Mouse (Mus musculus): ENCODE measurements around the gene Bcorl1. TPM values are rescaled to one million over a fixed set of nuclear protein-coding genes. Genes with fewer than 3 reads are reported as not detected.

Gene Bcorl1
- polyA plus RNA-seq, 1 experiment from 2014 or later = 1.6 TPM

DNA sequence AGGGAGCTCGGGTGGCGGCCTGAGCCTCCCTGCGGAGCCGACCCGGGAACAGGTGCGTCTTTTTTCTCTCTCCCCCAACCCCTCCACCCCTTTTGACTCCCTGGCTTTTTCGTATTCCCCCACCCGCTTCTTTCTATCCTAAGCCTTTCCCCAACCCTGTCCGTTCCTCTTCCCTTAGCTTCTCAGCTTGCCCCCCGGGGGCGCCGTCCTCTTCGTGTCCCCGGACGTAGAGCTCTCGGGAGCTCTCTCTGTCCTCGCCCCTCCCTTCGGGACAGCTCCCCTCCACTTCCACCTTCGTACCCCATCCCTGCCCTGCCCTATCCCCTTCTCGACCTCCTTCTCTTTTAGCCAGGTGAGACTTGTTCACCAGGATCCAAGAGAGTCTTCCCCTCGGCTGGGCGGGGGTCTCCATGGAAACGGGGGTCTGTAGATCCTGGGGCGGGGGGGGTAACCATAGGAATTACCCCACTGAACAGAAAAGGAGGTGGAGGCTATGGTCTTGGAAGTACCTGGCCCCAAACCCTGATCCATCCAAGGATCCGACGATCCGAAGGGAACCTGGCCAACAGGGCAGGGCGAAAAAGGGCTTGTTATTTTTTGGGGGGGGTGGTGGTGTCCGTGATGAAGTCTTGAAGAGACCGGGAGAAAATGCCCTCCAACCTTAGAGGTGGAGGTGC is 2.9 kb downstream of the Bcorl1 start:
- H3K9ac ChIP-seq (ENCODE audit: low read depth, low read length) = 0 out of 2 replicates have a peak overlapping the region, but pooled peaks have one; percentile 22
- H3K4me2 ChIP-seq (replicated peaks; ENCODE audit: low read depth) = peak overlapping the region; percentile 87
- ATAC-seq = no peak
- WGBS = 15% methylated on average over 27 of the region's 30 CpGs
- H3K27ac ChIP-seq (ENCODE audit: low read depth, low read length) = no peak overlapping the region; the same call in 1 of the 2 replicates
- no peaks in the 10 kb centered on the region for H3K9me3 ChIP-seq (ENCODE audit: control insufficient read depth)
- no peaks in the 10 kb centered on the region for H3K36me3 ChIP-seq (ENCODE audit: control insufficient read depth, insufficient read depth)
- peak overlapping the region; percentile 56 for H3K4me3 ChIP-seq (ENCODE audit: low read depth, low read length)
- H3K4me1 ChIP-seq (replicated peaks; ENCODE audit: control insufficient read depth, insufficient read depth, low read length) = no peaks in the 10 kb centered on the region
- no peak for TF ChIP-seq CTCF (IDR thresholded peaks at IDR 0.05; ENCODE audit: low read depth)
- H3K27me3 ChIP-seq (replicated peaks; ENCODE audit: control insufficient read depth, insufficient read depth, low read length) = no peaks in the 10 kb centered on the region

DNA sequence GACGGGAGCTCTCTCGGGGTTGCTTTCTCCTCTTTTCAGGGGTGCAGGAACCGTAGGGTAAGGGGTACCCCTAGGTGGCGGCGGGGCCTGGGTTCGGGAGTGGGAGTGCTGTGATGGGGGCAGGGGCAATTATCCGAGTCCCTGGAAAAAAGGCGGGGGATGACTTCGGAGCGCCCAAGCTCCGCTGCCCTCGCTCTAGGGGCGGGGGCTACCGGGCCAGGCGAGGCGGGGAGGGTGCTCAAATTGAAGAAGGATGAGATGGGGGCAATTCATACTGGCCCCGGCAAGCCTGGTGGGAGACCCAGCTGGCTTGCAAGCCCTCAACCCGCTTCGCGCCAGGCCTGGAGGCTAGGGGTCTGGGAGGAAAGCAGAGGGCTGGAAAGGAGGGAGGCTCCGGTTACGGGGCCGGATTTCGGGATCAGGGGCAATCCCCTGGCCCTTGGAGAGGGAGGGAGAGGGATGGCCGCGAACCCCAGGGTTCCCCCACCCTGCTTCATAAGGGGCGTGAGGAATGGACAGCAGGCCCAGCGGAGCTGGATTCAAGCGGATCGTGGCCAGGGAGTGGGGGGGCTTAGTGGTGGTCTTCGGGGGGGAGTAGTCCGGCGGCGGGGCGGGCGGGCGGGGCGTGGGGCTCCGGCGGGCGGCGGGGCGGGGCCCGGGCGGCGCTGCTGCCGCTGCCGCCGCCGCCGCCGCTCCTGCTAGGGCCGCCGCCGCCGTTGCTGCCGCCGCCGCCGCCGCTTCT is 3.7 kb downstream of the Bcorl1 start:
- 17% methylated on average over 31 of the region's 61 CpGs for WGBS
- Histone ChIP-seq H3K36me3 (ENCODE audit: control insufficient read depth, insufficient read depth) (no peaks in the 10 kb centered on the region), H3K27me3 (replicated peaks; ENCODE audit: control insufficient read depth, insufficient read depth, low read length) (no peaks in the 10 kb centered on the region), H3K4me3 (ENCODE audit: low read depth, low read length) (peak overlapping the region; percentile 56), H3K4me2 (replicated peaks; ENCODE audit: low read depth) (peak overlapping the region; percentile 87), H3K9me3 (ENCODE audit: control insufficient read depth) (no peaks in the 10 kb centered on the region), H3K4me1 (replicated peaks; ENCODE audit: control insufficient read depth, insufficient read depth, low read length) (no peaks in the 10 kb centered on the region), H3K9ac (ENCODE audit: low read depth, low read length) (peak overlapping the region; percentile 53), H3K27ac (ENCODE audit: low read depth, low read length) (no peak overlapping the region)
- no peak for TF ChIP-seq CTCF (IDR thresholded peaks at IDR 0.05; ENCODE audit: low read depth)
- no peak for ATAC-seq

DNA sequence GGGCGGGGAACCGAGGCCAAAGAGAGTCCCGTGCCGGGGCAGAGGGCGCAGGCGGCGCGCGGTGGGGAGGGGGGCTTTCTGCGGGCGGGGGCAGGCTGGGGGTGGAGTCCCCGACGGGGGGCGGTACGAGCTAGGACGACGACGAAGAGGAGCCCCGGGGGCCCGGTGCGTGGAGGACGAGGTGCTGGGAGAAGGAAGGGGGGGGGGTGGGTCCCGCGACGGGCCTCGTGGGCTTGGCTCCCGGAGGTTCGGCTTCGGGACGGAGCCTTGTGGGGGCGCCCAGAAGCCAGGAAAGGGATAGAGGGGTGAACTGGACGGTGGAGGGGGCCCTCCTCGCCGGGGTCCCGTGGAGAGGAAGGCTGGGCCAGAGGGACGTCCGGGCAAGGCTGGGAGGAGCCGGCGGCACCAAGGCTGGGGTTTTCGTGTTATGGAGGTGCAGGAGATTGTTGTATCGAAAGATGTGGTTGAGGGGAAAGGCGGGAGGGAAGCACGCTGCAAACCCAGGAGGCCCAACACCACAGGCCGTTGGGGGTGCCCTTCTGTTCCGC is 4.3 kb downstream of the Bcorl1 start:
- H3K27ac ChIP-seq (ENCODE audit: low read depth, low read length) = no peak overlapping the region

DNA sequence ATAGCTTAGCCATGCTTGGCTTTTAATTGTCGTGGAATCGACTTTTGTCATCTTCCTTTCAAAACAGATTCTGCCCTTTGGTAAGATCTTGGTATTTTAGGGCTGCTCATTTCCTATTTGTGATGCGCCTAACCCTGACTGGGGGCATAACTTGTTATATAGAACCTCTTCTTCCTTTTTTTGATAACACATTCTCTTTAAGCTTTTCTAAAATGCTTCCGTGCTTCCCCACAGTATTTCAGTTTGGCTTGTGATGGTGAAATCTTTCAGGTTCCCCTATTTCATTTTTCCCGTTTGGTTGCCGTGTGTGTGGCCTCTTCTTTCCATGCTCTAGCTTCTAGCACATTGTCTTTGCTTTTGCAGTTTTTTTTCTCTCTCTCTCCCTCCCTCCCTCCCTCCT is 14.2 kb downstream of the Bcorl1 start:
- H3K27ac ChIP-seq (ENCODE audit: low read depth, low read length) = no peak overlapping the region
- no peak overlapping the region for H3K9ac ChIP-seq (ENCODE audit: low read depth, low read length)
- H3K9me3 ChIP-seq (ENCODE audit: control insufficient read depth) = no peaks in the 10 kb centered on the region
- H3K4me2 ChIP-seq (replicated peaks; ENCODE audit: low read depth) = no peak overlapping the region
- no peaks in the 10 kb centered on the region for H3K27me3 ChIP-seq (replicated peaks; ENCODE audit: control insufficient read depth, insufficient read depth, low read length)
- 84% methylated on average over 6 of the region's 6 CpGs for WGBS
- no peaks in the 10 kb centered on the region for H3K36me3 ChIP-seq (ENCODE audit: control insufficient read depth, insufficient read depth)
- no peak for TF ChIP-seq CTCF (IDR thresholded peaks at IDR 0.05; ENCODE audit: low read depth)
- ATAC-seq = no peak
- no peaks in the 10 kb centered on the region for H3K4me1 ChIP-seq (replicated peaks; ENCODE audit: control insufficient read depth, insufficient read depth, low read length)
- H3K4me3 ChIP-seq (ENCODE audit: low read depth, low read length) = no peak overlapping the region

More for the DNA sequence above, 4.3 kb downstream of the Bcorl1 start:
- TF ChIP-seq CTCF (IDR thresholded peaks at IDR 0.05; ENCODE audit: low read depth) = no peak
- Histone ChIP-seq H3K27me3 (replicated peaks; ENCODE audit: control insufficient read depth, insufficient read depth, low read length) (no peaks in the 10 kb centered on the region), H3K9me3 (ENCODE audit: control insufficient read depth) (no peaks in the 10 kb centered on the region), H3K36me3 (ENCODE audit: control insufficient read depth, insufficient read depth) (no peaks in the 10 kb centered on the region), H3K4me2 (replicated peaks; ENCODE audit: low read depth) (peak overlapping the region; percentile 87), H3K4me3 (ENCODE audit: low read depth, low read length) (peak overlapping the region; percentile 56), H3K9ac (ENCODE audit: low read depth, low read length) (peak overlapping the region; percentile 53), H3K4me1 (replicated peaks; ENCODE audit: control insufficient read depth, insufficient read depth, low read length) (no peaks in the 10 kb centered on the region)
- WGBS = 17% methylated on average over 31 of the region's 45 CpGs
- no peak for ATAC-seq

DNA sequence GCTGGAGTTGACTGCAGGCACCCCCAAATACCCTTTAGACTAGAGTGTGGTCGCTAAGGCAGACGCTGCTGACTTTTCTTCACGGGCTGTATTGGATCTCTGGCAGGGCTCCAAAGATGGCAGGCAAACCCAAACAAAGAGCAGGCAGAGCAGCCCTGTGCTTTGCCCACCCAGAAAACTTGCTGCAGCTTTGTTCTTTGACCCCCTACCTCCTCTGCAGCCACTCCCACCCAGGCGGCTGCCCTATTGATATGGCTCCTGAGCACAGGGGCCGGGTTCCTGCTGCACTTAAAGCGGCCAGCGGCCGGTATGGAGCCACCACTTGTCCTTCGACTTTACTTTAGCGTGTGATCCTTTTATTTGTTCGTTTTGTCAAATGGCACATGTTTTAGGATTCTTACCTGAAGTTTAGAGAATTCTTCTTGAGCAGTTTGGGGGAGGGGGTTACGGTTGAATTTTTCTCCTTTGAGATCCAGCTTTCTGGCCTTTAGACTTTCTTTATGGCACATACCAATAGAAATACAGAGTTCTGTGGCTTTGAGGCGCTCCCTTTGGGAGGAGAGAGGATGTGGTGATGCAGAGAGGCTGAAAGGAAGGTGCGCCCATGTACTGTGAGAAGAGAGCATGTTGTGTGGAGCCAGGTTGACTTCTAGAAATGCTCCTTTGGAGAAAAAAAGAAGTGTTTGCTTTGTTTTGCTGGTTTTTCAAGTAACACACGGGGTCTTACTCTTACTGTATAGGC is 24.8 kb downstream of the Bcorl1 start:
- WGBS = 33% methylated on average over 15 of the region's 15 CpGs
- peaks cover 16% of the 10 kb centered on the region; the same call in 1 of the 2 replicates for H3K36me3 ChIP-seq (ENCODE audit: control insufficient read depth, insufficient read depth)
- H3K9me3 ChIP-seq (ENCODE audit: control insufficient read depth) = no peaks in the 10 kb centered on the region
- peak overlapping the region; percentile 13; the same call in 1 of the 2 replicates for H3K4me2 ChIP-seq (replicated peaks; ENCODE audit: low read depth)
- peak; percentile 56; the same call in 1 of the 2 replicates for ATAC-seq
- H3K9ac ChIP-seq (ENCODE audit: low read depth, low read length) = no peak overlapping the region
- no peaks in the 10 kb centered on the region for H3K4me1 ChIP-seq (replicated peaks; ENCODE audit: control insufficient read depth, insufficient read depth, low read length)
- no peak overlapping the region for H3K27ac ChIP-seq (ENCODE audit: low read depth, low read length)
- TF ChIP-seq CTCF (IDR thresholded peaks at IDR 0.05; ENCODE audit: low read depth) = no peak
- H3K4me3 ChIP-seq (ENCODE audit: low read depth, low read length) = no peak overlapping the region
- no peaks in the 10 kb centered on the region for H3K27me3 ChIP-seq (replicated peaks; ENCODE audit: control insufficient read depth, insufficient read depth, low read length)

DNA sequence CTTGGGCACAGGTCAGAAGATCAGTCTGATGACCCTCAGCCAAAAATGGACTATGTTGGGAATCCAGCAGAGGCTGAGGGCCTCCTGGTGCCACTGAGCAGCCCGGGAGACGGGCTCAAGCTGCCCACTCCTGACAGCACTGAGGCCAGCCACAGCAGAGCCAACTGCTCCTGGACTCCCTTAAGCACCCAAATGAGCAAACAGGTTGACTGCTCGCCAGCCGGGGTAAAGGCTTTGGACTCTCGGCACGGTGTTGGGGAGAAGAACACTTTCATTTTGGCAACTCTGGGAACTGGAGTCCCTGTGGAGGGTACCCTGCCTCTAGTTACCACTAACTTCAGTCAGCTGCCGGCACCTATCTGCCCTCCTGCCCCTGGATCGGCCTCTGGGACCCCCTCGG is 26.7 kb downstream of the Bcorl1 start:
- no peaks in the 10 kb centered on the region for H3K4me1 ChIP-seq (replicated peaks; ENCODE audit: control insufficient read depth, insufficient read depth, low read length)
- 94% methylated on average over 9 of the region's 9 CpGs for WGBS
- no peak overlapping the region for H3K9ac ChIP-seq (ENCODE audit: low read depth, low read length)

More for the DNA sequence above, 26.7 kb downstream of the Bcorl1 start:
- no peak overlapping the region for H3K4me2 ChIP-seq (replicated peaks; ENCODE audit: low read depth)
- no peak overlapping the region for H3K27ac ChIP-seq (ENCODE audit: low read depth, low read length)
- H3K9me3 ChIP-seq (ENCODE audit: control insufficient read depth) = no peaks in the 10 kb centered on the region
- TF ChIP-seq CTCF (IDR thresholded peaks at IDR 0.05; ENCODE audit: low read depth) = no peak
- no peaks in the 10 kb centered on the region for H3K27me3 ChIP-seq (replicated peaks; ENCODE audit: control insufficient read depth, insufficient read depth, low read length)
- ATAC-seq = no peak
- H3K4me3 ChIP-seq (ENCODE audit: low read depth, low read length) = no peak overlapping the region
- H3K36me3 ChIP-seq (ENCODE audit: control insufficient read depth, insufficient read depth) = peaks cover 16% of the 10 kb centered on the region; the same call in 1 of the 2 replicates
